Mouse (Mus musculus) frontal cortex, postnatal 10 days (tissue): Measurements from ENCODE around the gene Hsp90ab1.

Experiments
- DNase-seq, 2 experiments: peaks; one replicate each; pipeline ENCODE4 v3.0.0; 2022; ENCODE audit warnings: low spot score in 2 of 2, mixed read lengths in 1 of 2

Gene Hsp90ab1

GRCm38 (mm10) chr17:45580958-45581477 is 7.9 kb upstream of the Hsp90ab1 start:
- no peak for DNase-seq

DNA sequence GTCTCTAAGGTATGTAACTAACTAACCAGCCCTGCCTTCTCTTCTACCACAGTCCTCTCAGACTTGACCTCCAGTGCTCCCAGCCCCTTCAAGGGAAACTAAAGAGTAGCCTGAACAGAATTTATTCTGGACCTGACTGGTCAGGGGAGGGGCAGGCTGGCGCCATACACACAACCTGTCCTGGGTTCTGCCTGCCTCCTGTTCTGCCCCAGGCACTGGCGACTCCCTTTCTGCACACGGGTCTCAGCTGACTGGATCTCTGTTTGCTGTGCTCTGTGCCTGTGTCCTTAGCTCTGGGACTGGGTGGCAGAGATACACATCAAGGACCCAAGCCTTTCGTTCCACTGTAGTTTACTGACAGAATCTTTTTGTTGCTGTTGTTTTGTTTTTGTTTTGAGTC is 6.5 kb upstream of the Hsp90ab1 start:
- no peak for DNase-seq

- DNase-seq: no peak
These were observed 5.8 kb upstream of the Hsp90ab1 start for GRCm38 (mm10) chr17:45578843-45579242.

GRCm38 (mm10) chr17:45578242-45578641 is 5.2 kb upstream of the Hsp90ab1 start:
- DNase-seq: no peak

DNA sequence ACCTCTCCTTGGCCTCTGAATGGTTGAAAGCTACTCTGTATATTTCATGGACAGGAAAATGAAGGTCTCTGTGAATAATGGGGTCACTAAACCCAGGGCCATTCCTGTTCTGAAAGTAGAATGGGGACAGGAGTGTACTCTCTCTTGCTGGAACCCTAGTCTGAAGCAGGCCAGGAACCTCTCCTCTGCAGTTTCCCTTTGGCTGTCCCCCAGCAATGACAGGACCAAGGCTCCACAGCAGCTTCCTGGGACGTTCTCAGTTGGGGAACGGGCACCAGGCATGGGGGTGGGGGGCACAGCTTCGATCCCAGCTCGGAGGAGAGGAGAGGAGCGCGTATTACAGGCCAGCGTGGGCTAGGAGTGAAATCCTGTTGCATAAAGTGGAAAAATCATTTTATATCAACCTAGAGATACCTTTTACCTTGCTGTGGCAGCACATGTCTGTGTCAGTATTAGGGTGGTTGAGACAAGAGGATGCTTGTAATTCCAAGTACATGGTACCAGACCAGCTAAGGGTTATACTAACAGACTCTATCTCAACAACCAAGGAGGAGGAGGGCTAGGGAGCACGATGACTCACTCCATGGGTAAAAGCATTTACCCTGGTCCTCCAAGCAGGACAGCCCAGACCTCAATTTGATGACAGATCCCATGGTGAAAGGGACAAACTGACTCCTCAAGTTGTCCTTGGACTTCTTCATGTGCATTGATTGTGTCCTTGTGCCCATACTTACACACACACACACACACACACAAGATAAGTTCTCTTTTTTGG is 2.2 kb upstream of the Hsp90ab1 start:
- DNase-seq: no peak

DNA sequence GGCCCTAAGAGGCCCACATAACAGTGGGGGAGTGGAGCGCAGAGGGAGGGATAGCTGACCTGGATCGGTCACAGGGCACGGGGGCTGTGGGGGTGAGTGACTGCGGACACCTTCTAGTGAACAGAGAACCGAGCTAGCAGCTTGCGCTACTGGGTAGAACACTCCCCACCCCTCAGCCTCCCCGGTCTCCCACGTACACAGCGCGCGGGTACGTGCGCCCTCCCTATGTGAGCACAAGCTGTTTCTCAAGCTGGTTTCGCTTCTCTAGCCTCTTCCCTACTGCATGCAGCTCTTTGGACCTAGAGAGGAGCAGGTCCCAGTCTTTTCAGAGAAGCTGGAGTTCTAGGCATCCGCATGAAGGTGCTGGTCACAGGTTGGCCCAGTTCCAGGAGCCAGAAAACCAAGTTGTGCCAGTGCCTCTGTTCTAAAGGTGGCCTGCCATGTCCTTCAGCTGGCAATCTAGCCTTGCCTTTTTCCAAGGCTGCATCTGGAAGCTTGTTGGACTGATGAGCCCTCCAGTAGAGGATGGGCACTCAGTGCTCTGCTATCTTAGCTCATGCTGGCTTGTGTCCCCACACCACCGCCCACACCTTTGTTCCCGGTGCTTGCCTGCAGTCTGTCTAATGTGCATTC is 1.2 kb upstream of the Hsp90ab1 start:
- DNase-seq: peak; percentile 79 to 83

DNA sequence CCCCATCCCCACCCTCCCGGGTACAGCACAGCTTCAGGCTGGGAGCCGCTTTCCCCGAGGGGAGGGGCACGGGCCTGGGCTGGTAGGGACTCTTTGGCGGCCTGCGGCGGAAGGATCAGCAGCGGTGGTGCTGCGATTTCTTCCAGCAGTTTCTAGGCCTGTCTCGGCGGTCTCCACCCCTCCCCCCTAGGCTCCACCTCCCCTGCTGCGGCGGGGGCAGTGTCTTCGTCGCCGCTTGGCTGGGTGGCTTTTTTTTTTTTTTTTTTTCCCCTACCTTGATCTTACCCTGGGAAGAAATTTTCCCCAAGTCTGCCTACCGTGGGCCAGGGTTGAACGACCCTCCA is 681 bp upstream of the Hsp90ab1 start:
- DNase-seq: peak; percentile 95 to 97

- peak; percentile 78 for DNase-seq
These were observed 676 bp downstream of the Hsp90ab1 start for GRCm38 (mm10) chr17:45572103-45573086.

DNA sequence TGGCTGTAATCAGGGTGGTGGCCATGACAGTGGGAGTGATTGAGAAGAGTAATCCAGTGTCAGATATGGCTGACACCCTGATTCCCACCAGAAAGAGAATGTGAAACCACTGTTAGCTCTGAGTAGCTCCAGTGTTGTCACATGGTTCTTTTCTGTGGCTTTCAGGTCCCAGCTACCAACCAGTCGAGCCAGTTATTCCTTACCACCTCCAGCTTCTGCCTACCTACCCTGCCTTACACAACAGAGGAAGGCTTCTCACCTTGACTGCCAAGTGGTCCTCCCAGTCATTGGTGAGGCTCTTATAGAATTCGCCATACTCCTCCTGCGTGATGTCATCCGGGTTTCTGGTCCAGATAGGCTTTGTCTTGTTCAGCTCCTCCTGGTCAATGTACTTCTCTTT is 3.1 kb downstream of the Hsp90ab1 start:
- no peak for DNase-seq

DNA sequence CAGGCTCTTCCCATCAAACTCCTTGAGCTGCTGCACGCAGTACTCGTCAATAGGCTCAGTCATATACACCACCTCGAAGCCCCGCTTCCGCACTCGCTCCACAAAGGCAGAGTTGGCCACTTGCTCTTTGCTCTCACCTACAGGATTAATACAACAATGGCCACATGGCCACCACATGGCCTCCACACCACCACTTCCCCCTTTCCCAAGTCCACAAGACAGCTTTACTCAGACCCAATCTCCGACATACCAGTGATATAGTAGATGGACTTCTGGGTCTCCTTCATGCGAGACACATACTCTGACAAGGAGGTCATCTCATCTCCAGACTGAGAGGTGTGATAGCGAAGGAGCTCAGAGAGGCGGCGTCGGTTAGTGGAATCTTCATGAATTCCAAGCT is 4.1 kb downstream of the Hsp90ab1 start:
- no peak for DNase-seq

- no peak for DNase-seq
These were observed 5.9 kb downstream of the Hsp90ab1 start for GRCm38 (mm10) chr17:45567162-45567601.

- no peak for DNase-seq
These were observed 6.5 kb downstream of the Hsp90ab1 start for GRCm38 (mm10) chr17:45566360-45567161.

DNA sequence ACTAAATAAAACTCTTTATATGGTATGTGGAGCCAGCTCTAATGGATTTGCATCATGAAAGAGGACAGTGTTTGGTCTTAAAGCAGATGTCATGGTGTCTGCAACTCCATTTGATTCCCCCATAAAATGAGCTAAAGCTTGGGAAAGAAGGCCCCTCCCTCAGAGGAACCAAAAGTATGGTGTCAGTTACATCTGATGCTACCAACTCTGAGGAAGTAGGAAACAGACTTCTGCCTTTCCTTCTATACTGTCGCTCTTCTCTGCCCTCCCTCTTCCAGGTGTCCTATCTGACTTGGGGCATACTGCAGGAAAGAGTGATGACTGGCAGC is 7.1 kb downstream of the Hsp90ab1 start:
- DNase-seq: no peak

- no peak for DNase-seq
These were observed 8.0 kb downstream of the Hsp90ab1 start for GRCm38 (mm10) chr17:45565103-45565502.

DNA sequence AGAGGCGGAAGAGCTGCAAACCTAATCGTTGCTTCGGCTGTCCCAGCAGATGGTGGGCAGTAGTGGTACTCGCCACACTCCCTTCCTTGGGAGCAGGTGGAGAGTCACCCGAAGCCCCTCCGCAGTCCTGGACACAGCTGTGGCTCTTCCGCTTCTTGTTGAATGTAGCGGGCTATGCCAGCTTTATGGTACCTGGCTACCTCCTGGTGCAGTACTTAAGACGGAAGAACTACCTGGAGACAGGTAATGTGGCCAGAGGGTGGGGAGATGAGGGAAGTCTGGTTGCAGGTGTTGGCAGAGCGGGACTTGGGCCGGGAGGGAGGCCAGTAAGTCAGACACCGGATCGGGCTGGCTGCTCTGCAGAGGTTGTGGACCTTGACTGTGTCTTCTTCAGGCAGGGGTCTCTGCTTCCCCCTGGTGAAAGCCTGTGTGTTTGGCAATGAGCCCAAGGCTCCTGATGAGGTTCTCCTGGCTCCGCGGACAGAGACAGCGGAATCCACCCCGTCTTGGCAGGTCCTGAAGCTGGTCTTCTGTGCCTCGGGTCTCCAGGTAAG is 8.5 kb downstream of the Hsp90ab1 start:
- no peak for DNase-seq

GRCm38 (mm10) chr17:45563655-45564530 is 9.2 kb downstream of the Hsp90ab1 start, which contains the start of gene Slc35b2:
Slc35b2 (plus strand) TSS chr17:45563874.
- DNase-seq: peak; percentile 86 to 90

GRCm38 (mm10) chr17:45563216-45563615 is 9.9 kb downstream of the Hsp90ab1 start:
- DNase-seq: no peak

DNA sequence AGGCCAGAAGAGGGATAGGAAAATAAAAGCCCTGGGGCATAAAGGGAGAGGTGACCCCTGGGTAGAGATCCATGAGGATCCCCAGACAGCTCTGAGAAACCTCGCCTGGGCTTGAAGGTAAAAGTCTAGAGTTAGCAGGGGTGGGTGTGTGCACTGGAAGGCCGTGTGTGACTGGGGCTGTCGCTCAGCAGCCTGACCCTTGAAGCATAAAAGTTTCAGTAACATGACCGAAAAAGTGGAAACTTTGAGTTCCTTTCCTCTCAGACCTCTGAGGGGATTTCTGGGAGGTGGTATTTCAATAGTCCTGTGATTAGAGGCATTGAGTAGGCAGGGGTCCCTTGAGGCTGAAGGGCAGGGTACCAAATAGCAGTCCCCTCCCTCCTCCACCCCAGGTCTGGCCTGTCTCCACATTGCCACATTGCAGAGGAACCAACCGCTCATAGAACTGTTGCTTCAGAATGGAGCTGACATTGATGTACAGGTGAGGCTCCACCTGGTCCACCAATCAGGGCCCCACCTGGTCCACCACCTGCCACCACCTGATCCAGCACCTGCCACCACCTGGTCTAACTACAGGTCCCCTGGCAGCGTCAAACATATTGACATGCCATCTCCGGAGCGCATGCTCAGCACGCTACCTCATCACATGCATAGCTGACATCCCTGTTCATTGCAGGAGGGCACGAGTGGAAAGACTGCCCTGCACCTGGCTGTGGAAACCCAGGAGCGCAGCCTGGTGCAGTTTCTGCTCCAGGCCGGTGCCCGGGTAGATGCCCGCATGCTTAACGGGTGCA is 13.1 kb downstream of the Hsp90ab1 start:
- DNase-seq: no peak
